Comparison of ENCODE assay signal across 28 mouse cellular contexts in genomic region chr11:86428926-86429325, GRCm38 (mm10). TPM values are rescaled to one million over a fixed set of nuclear protein-coding genes. Genes with fewer than 3 reads are reported as not detected.
A peak's percentile ranks its signal among the peaks of the same experiment; 100 is the strongest.
DNase-seq lines count a peak whose midpoint lies in the region; ATAC-seq and TF ChIP-seq lines count a peak whose summit lies in the region.
"Had no signal": no experiment of that assay in that cellular context is flagged by ENCODE, and none has a peak within 500 bp of the region (broad histone marks: within the 10 kb centered on the region; RNA-seq: fewer than 3 reads in every experiment).

No protein-coding gene starts in this region.

- 0 out of 2 replicates have a peak, but pooled peaks have one; percentile 19 for ATAC-seq in neutrophil, adult 5-6 weeks (ENCODE audit: extremely low read depth, insufficient number of reproducible peaks, low FRiP score, poor library complexity, severe bottlenecking)
- ATAC-seq: activated CD4-positive, CD25-positive, alpha-beta regulatory T cell, adult 4 months; forebrain, embryonic 14.5 days; intestine, embryonic 16.5 days had no signal

- 37% methylated on average over 3 of the region's 3 CpGs for WGBS in spleen, adult 2 months
- WGBS in hindbrain, embryonic 10.5 days = 69% methylated on average over 3 of the region's 3 CpGs

- dilution Hi-C loops in CH12.LX (cut with MboI; ENCODE audit: extremely low pct_ligation_motif_present, extremely low pct_unique_long_range_greater_than_20kb, low sequenced_read_pairs) = no loop called here

- H3K4me2 ChIP-seq in CH12.LX (ENCODE audit: insufficient read depth, low read depth, poor library complexity, severe bottlenecking) = peak overlapping the region; percentile 72
- H3K4me2 ChIP-seq: embryonic facial prominence, embryonic 13.5 days; hindbrain, embryonic 12.5 days; hindbrain, embryonic 15.5 days had no signal

- peak; percentile 98 for TF ChIP-seq EP300 in CH12.LX (IDR thresholded peaks at IDR 0.05; ENCODE audit: low read length)

- DNase-seq in spleen, adult 2 months (ENCODE audit: low read depth in 1 of 2, low spot score in 2 of 2) = no peak
- no peak for DNase-seq in spleen, postnatal 14 days (ENCODE audit: low spot score in 2 of 2)
- peak; percentile 20 for DNase-seq in CD4-positive helper T cell, adult 2 months (ENCODE audit: low read depth, low spot score)
- peak; percentile 89 for DNase-seq in CH12.LX (ENCODE audit: extremely low read depth)
- no peak for DNase-seq in gastrocnemius, postnatal 25 days
- no peak for DNase-seq in hindbrain, embryonic 10.5 days (ENCODE audit: low spot score)
- no peak for DNase-seq in kidney, adult 18-20 months
- DNase-seq: adrenal gland, adult 8-10 months; adrenal gland, postnatal 25 days; cerebellum, adult 11-12 months; cerebellum, adult 8-10 months; cerebellum, postnatal 10 days; cerebellum, postnatal 36 days; embryo, embryonic 11 days; gastrocnemius, postnatal 36 days; heart, adult 2 months; heart, postnatal 10 days; heart, postnatal 36 days had no signal

- TF ChIP-seq POLR2A in spleen, adult 2 months (IDR thresholded peaks at IDR 0.05; ENCODE audit: low read depth, low read length) = no peak
- no peak for TF ChIP-seq POLR2A in CH12.LX (IDR thresholded peaks at IDR 0.05; ENCODE audit: low read depth, low read length)

- no peak overlapping the region for H3K9ac ChIP-seq in CH12.LX (ENCODE audit: insufficient read depth, low read depth)
- H3K9ac ChIP-seq: embryonic facial prominence, embryonic 13.5 days; hindbrain, embryonic 12.5 days; hindbrain, embryonic 15.5 days had no signal

- no peak overlapping the region for H3K4me3 ChIP-seq in spleen, adult 2 months (ENCODE audit: extremely low read depth, insufficient read depth, insufficient read length)
- H3K4me3 ChIP-seq in CH12.LX (replicated peaks in 1 of 3; ENCODE audit: low read depth in 2 of 3, low read length in 2 of 3, poor library complexity in 1 of 3) = no peak overlapping the region
- no peak overlapping the region for H3K4me3 ChIP-seq in hindbrain, embryonic 10.5 days
- H3K4me3 ChIP-seq: embryonic facial prominence, embryonic 10.5 days; embryonic facial prominence, embryonic 13.5 days; erythroblast, embryonic 14.5 days; heart, adult 2 months; heart, embryonic 10.5 days; hindbrain, embryonic 12.5 days; hindbrain, embryonic 15.5 days had no signal

- no peaks in the 10 kb centered on the region for H3K79me2 ChIP-seq in CH12.LX (replicated peaks; ENCODE audit: control insufficient read depth, extremely low read depth, insufficient read depth, poor library complexity, severe bottlenecking)

- peak overlapping the region; percentile 64 for H3K27ac ChIP-seq in spleen, adult 2 months (ENCODE audit: insufficient read depth, low read length)
- no peak overlapping the region for H3K27ac ChIP-seq in CH12.LX (ENCODE audit: insufficient read depth, low read depth)
- H3K27ac ChIP-seq in hindbrain, embryonic 10.5 days = no peak overlapping the region
- H3K27ac ChIP-seq: embryonic facial prominence, embryonic 10.5 days; embryonic facial prominence, embryonic 13.5 days; heart, adult 2 months; heart, embryonic 10.5 days; hindbrain, embryonic 12.5 days; hindbrain, embryonic 15.5 days had no signal

- peaks cover 8% of the 10 kb centered on the region; the same call in 1 of the 2 replicates for H3K4me1 ChIP-seq in spleen, adult 2 months (ENCODE audit: control insufficient read depth, insufficient read depth, insufficient read length)
- peaks cover 15 to 47% of the 10 kb centered on the region in 2 experiments for H3K4me1 ChIP-seq in CH12.LX (ENCODE audit: control insufficient read depth in 1 of 2, insufficient read depth in 2 of 2)
- no peaks in the 10 kb centered on the region for H3K4me1 ChIP-seq in hindbrain, embryonic 10.5 days (replicated peaks)
- H3K4me1 ChIP-seq: embryonic facial prominence, embryonic 10.5 days; embryonic facial prominence, embryonic 13.5 days; heart, embryonic 10.5 days; hindbrain, embryonic 12.5 days; hindbrain, embryonic 15.5 days had no signal

- H3K9me3 ChIP-seq in CH12.LX (replicated peaks; ENCODE audit: low read length) = peaks cover 5% of the 10 kb centered on the region
- H3K9me3 ChIP-seq in hindbrain, embryonic 10.5 days = no peaks in the 10 kb centered on the region
- H3K9me3 ChIP-seq: embryonic facial prominence, embryonic 10.5 days; embryonic facial prominence, embryonic 13.5 days; heart, embryonic 10.5 days; hindbrain, embryonic 12.5 days; hindbrain, embryonic 15.5 days had no signal

- no peaks in the 10 kb centered on the region for H3K27me3 ChIP-seq in spleen, adult 2 months (ENCODE audit: control insufficient read depth, insufficient read depth, low read length)
- no peaks in the 10 kb centered on the region for H3K27me3 ChIP-seq in CH12.LX (replicated peaks)
- no peaks in the 10 kb centered on the region for H3K27me3 ChIP-seq in hindbrain, embryonic 10.5 days (ENCODE audit: insufficient read depth, poor library complexity, severe bottlenecking)
- H3K27me3 ChIP-seq: embryonic facial prominence, embryonic 13.5 days; hindbrain, embryonic 12.5 days; hindbrain, embryonic 15.5 days had no signal

- TF ChIP-seq CTCF in spleen, adult 2 months (IDR thresholded peaks at IDR 0.05; ENCODE audit: extremely low read depth, insufficient read depth, insufficient read length, insufficient replicate concordance) = no peak
- no peak for TF ChIP-seq CTCF in CH12.LX (conservative IDR thresholded peaks at IDR 0.05 in 1 of 2, IDR thresholded peaks at IDR 0.05 in 1 of 2; ENCODE audit: low read depth in 2 of 2, low read length in 2 of 2)

- no peaks in the 10 kb centered on the region for H3K36me3 ChIP-seq in spleen, adult 2 months (ENCODE audit: control insufficient read depth, insufficient read depth, low read length)
- H3K36me3 ChIP-seq in CH12.LX (replicated peaks in 1 of 2; ENCODE audit: control insufficient read depth in 1 of 2, insufficient read depth in 1 of 2, low read length in 1 of 2) = no peaks in the 10 kb centered on the region
- no peaks in the 10 kb centered on the region for H3K36me3 ChIP-seq in hindbrain, embryonic 10.5 days
- H3K36me3 ChIP-seq: embryonic facial prominence, embryonic 10.5 days; embryonic facial prominence, embryonic 13.5 days; heart, embryonic 10.5 days; hindbrain, embryonic 12.5 days; hindbrain, embryonic 15.5 days had no signal

- in situ Hi-C loops in CH12.LX (cut with MboI; ENCODE audit: low pct_ligation_motif_present, low pct_unique_long_range_greater_than_20kb, low sequenced_read_pairs) = no loop called here

- no peak; the same call in 1 of the 2 replicates for TF ChIP-seq RAD21 in CH12.LX (IDR thresholded peaks at IDR 0.05; ENCODE audit: low read depth, low read length)

TF ChIP-seq in CH12.LX, 34 proteins besides CTCF, POLR2A, EP300 and RAD21 (continues in another document):
- TF ChIP-seq USF2 (conservative IDR thresholded peaks at IDR 0.05; ENCODE audit: low read depth, low read length) (no peak), MXI1 (IDR thresholded peaks at IDR 0.05; ENCODE audit: low read depth, low read length) (no peak; the same call in 1 of the 2 replicates), KAT2A (IDR thresholded peaks at IDR 0.05; ENCODE audit: insufficient replicate concordance, low read length) (no peak), TBP (conservative IDR thresholded peaks at IDR 0.05; ENCODE audit: low read depth, low read length) (peak; percentile 61; the same call in 1 of the 2 replicates), CHD1 (IDR thresholded peaks at IDR 0.05; ENCODE audit: low read depth, low read length) (0 out of 2 replicates have a peak, but pooled peaks have one; percentile 37), MEF2A (IDR thresholded peaks at IDR 0.05; ENCODE audit: borderline replicate concordance, low read depth, low read length) (peak; percentile 100), BHLHE40 (IDR thresholded peaks at IDR 0.05; ENCODE audit: low read depth, low read length) (peak; percentile 95), SIN3A (IDR thresholded peaks at IDR 0.05; ENCODE audit: low read length) (peak; percentile 91), POLR2AphosphoS2 (IDR thresholded peaks at IDR 0.05; ENCODE audit: low read depth, low read length) (no peak), E2F4 (IDR thresholded peaks at IDR 0.05; ENCODE audit: insufficient replicate concordance, low read depth, low read length) (no peak), JUN (IDR thresholded peaks at IDR 0.05; ENCODE audit: insufficient read depth, low read depth, low read length) (peak; percentile 98), MYC (IDR thresholded peaks at IDR 0.05; ENCODE audit: low read depth, low read length) (peak; percentile 92), NELFE (IDR thresholded peaks at IDR 0.05; ENCODE audit: low read depth, low read length) (no peak), USF1 (IDR thresholded peaks at IDR 0.05; ENCODE audit: low read depth, low read length) (no peak), NRF1 (IDR thresholded peaks at IDR 0.05; ENCODE audit: low read depth, low read length) (no peak), UBTF (IDR thresholded peaks at IDR 0.05; ENCODE audit: low read depth, low read length) (no peak), MAX (IDR thresholded peaks at IDR 0.05; ENCODE audit: low read length) (peak; percentile 83), RCOR1 (conservative IDR thresholded peaks at IDR 0.05; ENCODE audit: low read depth, low read length) (peak; percentile 94), SMC3 (IDR thresholded peaks at IDR 0.05; ENCODE audit: low read depth, low read length) (peak; percentile 33), TCF12 (IDR thresholded peaks at IDR 0.05; ENCODE audit: low read depth, low read length) (peak; percentile 95), ETS1 (conservative IDR thresholded peaks at IDR 0.05; ENCODE audit: low read depth, low read length) (peak; percentile 96), ZKSCAN1 (IDR thresholded peaks at IDR 0.05; ENCODE audit: borderline replicate concordance, low read depth, low read length) (no peak), MAFK (IDR thresholded peaks at IDR 0.05; ENCODE audit: insufficient replicate concordance, low read length) (peak; percentile 60), PAX5 (IDR thresholded peaks at IDR 0.05; ENCODE audit: low read length) (no peak), CHD2 (IDR thresholded peaks at IDR 0.05; ENCODE audit: low read length) (peak; percentile 63; the same call in 1 of the 2 replicates), ZNF384 (IDR thresholded peaks at IDR 0.05; ENCODE audit: low read depth, low read length) (no peak; the same call in 1 of the 2 replicates), HCFC1 (IDR thresholded peaks at IDR 0.05; ENCODE audit: low read depth, low read length) (no peak; the same call in 1 of the 2 replicates), ELF1 (IDR thresholded peaks at IDR 0.05; ENCODE audit: low read depth, low read length) (no peak; the same call in 1 of the 2 replicates)

RNA-seq across cellular contexts. Expression of gene Rnft1, which starts 55.5 kb away (rescaled TPM):
- 2.9 and 3.1 TPM in 2 replicates for polyA plus RNA-seq in spleen, adult 2 months (2012; rRNA removed)
- total RNA-seq in CH12.LX (2012; rRNA removed) (34.9 and 41.3 TPM in 2 replicates), CH12.LX (2014; rRNA removed) (49.2 and 53.0 TPM in 2 replicates)
- polyA plus RNA-seq in CH12.LX (2012; ENCODE audit: insufficient read length, low read depth) = 43.2 and 49.7 TPM in 2 replicates
- 15.2 and 19.8 TPM in 2 replicates for total RNA-seq in neutrophil, adult 5-6 weeks (2017)
- total RNA-seq in gastrocnemius, postnatal 25 days (2021) = 10 to 100 TPM; 41.5 to 48.9 TPM
- 19.7 and 25.1 TPM in 2 replicates for polyA plus RNA-seq in hindbrain, embryonic 10.5 days (2016; fragmentation: Nextera tagmentation; extraction: Ambion mirVana)

Comparison
In these comparisons a context has a peak if more than half of its experiments do, and no peak if none do; other contexts are left out.
1. DNase-seq: peak in CD4-positive helper T cell, adult 2 months (single experiment) and CH12.LX (single experiment); none in spleen, adult 2 months (0 of 2), spleen, postnatal 14 days (0 of 2), gastrocnemius, postnatal 25 days (single experiment), hindbrain, embryonic 10.5 days (single experiment) and kidney, adult 18-20 months (single experiment).